8 mouse cellular contexts compared by ENCODE assay signal in the genomic region with DNA sequence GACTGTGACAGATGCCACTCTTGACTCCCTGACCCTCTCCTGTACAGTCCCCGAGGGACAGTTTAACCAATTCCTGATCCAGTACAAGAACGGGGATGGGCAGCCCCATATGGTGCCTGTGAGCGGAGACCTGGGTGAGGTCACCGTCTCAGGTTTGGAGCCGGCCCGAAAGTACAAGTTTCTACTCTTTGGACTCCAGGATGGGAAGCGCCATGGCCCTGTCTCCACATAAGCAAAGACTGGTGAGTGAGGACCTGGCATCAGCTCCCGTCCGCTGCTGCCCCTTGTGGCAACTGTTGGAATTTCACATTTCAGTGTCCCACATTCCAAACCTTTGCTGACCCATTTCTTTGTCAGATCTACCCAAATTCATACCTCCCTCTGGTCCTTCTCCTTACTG. TPM values are rescaled to one million over a fixed set of nuclear protein-coding genes. Genes with fewer than 3 reads are reported as not detected.
DNase-seq lines count a peak whose midpoint lies in the region; ATAC-seq and TF ChIP-seq lines count a peak whose summit lies in the region.

No protein-coding gene starts in this region.

- no peaks in the 10 kb centered on the region for H3K27me3 ChIP-seq in heart, adult 2 months (ENCODE audit: control insufficient read depth, insufficient read depth, low read length)
- no peaks in the 10 kb centered on the region for H3K27me3 ChIP-seq in thymus, adult 2 months (ENCODE audit: control insufficient read depth, insufficient read depth, low read length)
- no peaks in the 10 kb centered on the region for H3K27me3 ChIP-seq in cerebellum, adult 2 months (ENCODE audit: control insufficient read depth, insufficient read depth, low read length)

- no peak for TF ChIP-seq EP300 in heart, adult 2 months (IDR thresholded peaks at IDR 0.05; ENCODE audit: insufficient read depth, low read depth, low read length)

- TF ChIP-seq POLR2A in heart, adult 2 months (IDR thresholded peaks at IDR 0.05; ENCODE audit: insufficient read depth, low read depth, low read length) = no peak
- no peak for TF ChIP-seq POLR2A in thymus, adult 2 months (IDR thresholded peaks at IDR 0.05; ENCODE audit: control insufficient read depth, extremely low read depth, insufficient read depth, low read length, poor library complexity)
- TF ChIP-seq POLR2A in cerebellum, adult 2 months (IDR thresholded peaks at IDR 0.05; ENCODE audit: borderline replicate concordance, insufficient read depth, low read length) = no peak

- H3K27ac ChIP-seq in heart, adult 2 months = no peak overlapping the region
- no peak overlapping the region for H3K27ac ChIP-seq in thymus, adult 2 months (ENCODE audit: control insufficient read depth, insufficient read depth, low read length)
- no peak overlapping the region for H3K27ac ChIP-seq in cerebellum, adult 2 months (ENCODE audit: insufficient read depth, low read length)

- H3K79me2 ChIP-seq in heart, adult 2 months (replicated peaks; ENCODE audit: control insufficient read depth, insufficient read depth, low read length) = no peaks in the 10 kb centered on the region

- WGBS in heart, adult 2 months = 66% methylated on average over 9 of the region's 9 CpGs
- WGBS in thymus, adult 2 months = 65% methylated on average over 9 of the region's 9 CpGs
- 59% methylated on average over 9 of the region's 9 CpGs for WGBS in cerebellum, adult 2 months

- no peaks in the 10 kb centered on the region for H3K36me3 ChIP-seq in heart, adult 2 months (ENCODE audit: control insufficient read depth, insufficient read depth, low read length)
- H3K36me3 ChIP-seq in thymus, adult 2 months (ENCODE audit: control insufficient read depth, insufficient read depth, low read length) = no peaks in the 10 kb centered on the region

- ATAC-seq in inflammation-experienced regulatory T-cells, adult 6 months = no peak

- H3K9ac ChIP-seq in heart, adult 2 months (ENCODE audit: low read depth, low read length) = no peak overlapping the region

- H3K4me3 ChIP-seq in heart, adult 2 months = no peak overlapping the region
- no peak overlapping the region for H3K4me3 ChIP-seq in thymus, adult 2 months (ENCODE audit: control insufficient read depth, insufficient read depth, low read length)
- no peak overlapping the region for H3K4me3 ChIP-seq in cerebellum, adult 2 months (replicated peaks; ENCODE audit: insufficient read depth, low read depth, low read length)

- no peaks in the 10 kb centered on the region for H3K4me1 ChIP-seq in heart, adult 2 months (ENCODE audit: control insufficient read depth, insufficient read depth, low read length)
- H3K4me1 ChIP-seq in thymus, adult 2 months (replicated peaks; ENCODE audit: control insufficient read depth, insufficient read depth, low read length) = no peaks in the 10 kb centered on the region
- H3K4me1 ChIP-seq in cerebellum, adult 2 months (ENCODE audit: control insufficient read depth, insufficient read depth, low read length) = peaks cover 3% of the 10 kb centered on the region; the same call in 1 of the 2 replicates

- DNase-seq in heart, adult 2 months = peak; percentile 25 to 68
- DNase-seq in heart, postnatal 25 days (ENCODE audit: low spot score) = no peak
- DNase-seq in thymus, adult 2 months = peak; percentile 33
- no peak for DNase-seq in thymus, adult 18-20 months
- peak; percentile 19 to 46 for DNase-seq in cerebellum, adult 2 months
- peak; percentile 41 to 71 for DNase-seq in heart, postnatal 10 days
- DNase-seq in lung, postnatal 36 days = peak; percentile 56

- peak; percentile 66 for TF ChIP-seq CTCF in heart, adult 2 months (IDR thresholded peaks at IDR 0.05)
- no peak for TF ChIP-seq CTCF in thymus, adult 2 months (IDR thresholded peaks at IDR 0.05; ENCODE audit: borderline replicate concordance, control insufficient read depth, extremely low read depth, insufficient read depth, low read length, poor library complexity)
- peak; percentile 48; the same call in 1 of the 2 replicates for TF ChIP-seq CTCF in cerebellum, adult 2 months (IDR thresholded peaks at IDR 0.05; ENCODE audit: borderline replicate concordance, insufficient read depth, low read depth, low read length)

- intact Hi-C loops in heart, adult 2 months (cut with DNase I) = no loop called here
- intact Hi-C loops in heart, postnatal 25 days (cut with DNase I) = loop anchor here (5.0 kb wide), 1 partner anchor 78 kb away; no protein-coding TSS in a partner anchor
- intact Hi-C loops in heart, postnatal 10 days (cut with DNase I) = no loop called here

RNA-seq across cellular contexts. Expression of gene Cyp21a1, which starts 8.7 kb away (rescaled TPM):
- not detected for total RNA-seq in heart, adult 2 months (2021)
- 0.09 and 0.20 TPM in 2 replicates for polyA plus RNA-seq in heart, adult 2 months (2012; rRNA removed)
- not detected for total RNA-seq in heart, postnatal 25 days (2021)
- polyA plus RNA-seq in thymus, adult 2 months (2012; rRNA removed) = 0.09 and 0.16 TPM in 2 replicates
- polyA plus RNA-seq in cerebellum, adult 2 months (2012; rRNA removed) = not detected in 2 replicates
- not detected for total RNA-seq in heart, postnatal 10 days (2021)
- not detected for polyA plus RNA-seq in inflammation-experienced regulatory T-cells, adult 6 months (2017; shearing (Covaris generic))

RNA-seq across cellular contexts. Expression of gene Stk19, which starts 41.1 kb away (rescaled TPM):
- 1 to 10 TPM; 8.5 to 9.5 TPM for total RNA-seq in heart, adult 2 months (2021)
- 14.1 and 17.3 TPM in 2 replicates for polyA plus RNA-seq in heart, adult 2 months (2012; rRNA removed)
- 10 to 100 TPM in 1 of 2 experiments, 1 to 10 TPM in 1; 9.4 to 12.7 TPM for total RNA-seq in heart, postnatal 25 days (2021)
- polyA plus RNA-seq in thymus, adult 2 months (2012; rRNA removed) = 62.2 and 80.8 TPM in 2 replicates
- polyA plus RNA-seq in cerebellum, adult 2 months (2012; rRNA removed) = 52.9 TPM in 2 replicates
- 10 to 100 TPM; 12.5 to 13.5 TPM for total RNA-seq in heart, postnatal 10 days (2021)
- polyA plus RNA-seq in inflammation-experienced regulatory T-cells, adult 6 months (2017; shearing (Covaris generic)) = 10 to 100 TPM; 30.4 to 44.5 (median 37.2) TPM

RNA-seq across cellular contexts. Expression of gene Dxo, which starts 41.2 kb away (rescaled TPM):
- total RNA-seq in heart, adult 2 months (2021) = 10 to 100 TPM; 12.4 to 14.2 TPM
- 22.9 and 28.3 TPM in 2 replicates for polyA plus RNA-seq in heart, adult 2 months (2012; rRNA removed)
- 10 to 100 TPM; 11.1 to 11.6 TPM for total RNA-seq in heart, postnatal 25 days (2021)
- 95.7 and 115 TPM in 2 replicates for polyA plus RNA-seq in thymus, adult 2 months (2012; rRNA removed)
- 59.6 and 62.5 TPM in 2 replicates for polyA plus RNA-seq in cerebellum, adult 2 months (2012; rRNA removed)
- 10 to 100 TPM; 16.9 to 20.5 TPM for total RNA-seq in heart, postnatal 10 days (2021)
- polyA plus RNA-seq in inflammation-experienced regulatory T-cells, adult 6 months (2017; shearing (Covaris generic)) = 10 to 100 TPM; 23.9 to 29.0 (median 27.1) TPM

RNA-seq across cellular contexts. Expression of gene C4b, which starts 52.0 kb away (rescaled TPM):
- 10 to 100 TPM; 16.8 to 19.7 TPM for total RNA-seq in heart, adult 2 months (2021)
- 18.0 and 26.6 TPM in 2 replicates for polyA plus RNA-seq in heart, adult 2 months (2012; rRNA removed)
- 10 to 100 TPM; 15.0 to 23.3 TPM for total RNA-seq in heart, postnatal 25 days (2021)
- 11.8 and 15.2 TPM in 2 replicates for polyA plus RNA-seq in thymus, adult 2 months (2012; rRNA removed)
- 8.5 and 10.2 TPM in 2 replicates for polyA plus RNA-seq in cerebellum, adult 2 months (2012; rRNA removed)
- 10 to 100 TPM; 15.8 to 19.5 TPM for total RNA-seq in heart, postnatal 10 days (2021)
- polyA plus RNA-seq in inflammation-experienced regulatory T-cells, adult 6 months (2017; shearing (Covaris generic)) = under 1 TPM in 1 of 3 experiments, not detected in 2; 0.08 TPM

RNA-seq across cellular contexts. Expression of gene Skiv2l, which starts 54.4 kb away (rescaled TPM):
- total RNA-seq in heart, adult 2 months (2021) = 10 to 100 TPM; 18.1 to 26.8 TPM
- 28.9 and 37.7 TPM in 2 replicates for polyA plus RNA-seq in heart, adult 2 months (2012; rRNA removed)
- 10 to 100 TPM; 18.4 to 22.6 TPM for total RNA-seq in heart, postnatal 25 days (2021)
- 209 TPM in 2 replicates for polyA plus RNA-seq in thymus, adult 2 months (2012; rRNA removed)
- 77.4 and 87.2 TPM in 2 replicates for polyA plus RNA-seq in cerebellum, adult 2 months (2012; rRNA removed)
- total RNA-seq in heart, postnatal 10 days (2021) = 10 to 100 TPM; 27.6 to 29.3 TPM
- polyA plus RNA-seq in inflammation-experienced regulatory T-cells, adult 6 months (2017; shearing (Covaris generic)) = 10 to 100 TPM; 28.6 to 34.2 (median 33.7) TPM

Comparison
In these comparisons a context has a peak if more than half of its experiments do, and no peak if none do; other contexts are left out.
1. DNase-seq: peak in heart, adult 2 months (2 of 2), thymus, adult 2 months (single experiment), cerebellum, adult 2 months (2 of 2), heart, postnatal 10 days (2 of 2) and lung, postnatal 36 days (single experiment); none in heart, postnatal 25 days (single experiment) and thymus, adult 18-20 months (0 of 2).